Mouse (Mus musculus) heart, embryonic 10.5 days (tissue): ENCODE results near the gene Mt2. TPM values are rescaled to one million over a fixed set of nuclear protein-coding genes. Genes with fewer than 3 reads are reported as not detected.

ENCODE experiments used
- DNase-seq: peaks from one replicate; pipeline ENCODE4 v3.0.0-alpha.2; 2017; ENCODE audit warnings: low spot score
- H3K27ac ChIP-seq: fragments of 300-500 bp; sonication (generic); 2 replicates; pipeline ENCODE4 v1.5.1; 2016; ENCODE audit warnings: mild to moderate bottlenecking
- H3K27me3 ChIP-seq: fragments of 300-500 bp; sonication (generic); 2 replicates; pipeline ENCODE4 v1.6.1; 2016; ENCODE audit warnings: mild to moderate bottlenecking; ENCODE audit not compliant: poor library complexity, insufficient read depth, severe bottlenecking
- H3K36me3 ChIP-seq: fragments of 300-500 bp; sonication (generic); 2 replicates; pipeline ENCODE4 v1.6.1; 2016; ENCODE audit warnings: mild to moderate bottlenecking, moderate library complexity
- H3K4me1 ChIP-seq: fragments of 300-500 bp; sonication (generic); 2 replicates; pipeline ENCODE4 v1.6.1; 2016; ENCODE audit warnings: mild to moderate bottlenecking
- H3K4me3 ChIP-seq: fragments of 300-500 bp; sonication (generic); 2 replicates; pipeline ENCODE4 v1.5.1; 2016; ENCODE audit warnings: mild to moderate bottlenecking, moderate library complexity
- H3K9me3 ChIP-seq: fragments of 300-500 bp; sonication (generic); 2 replicates; pipeline ENCODE4 v1.6.1; 2016; ENCODE audit warnings: mild to moderate bottlenecking, moderate library complexity
- WGBS: fragments of 180-500 bp; shearing (Covaris S2); methylation state at CpG from one replicate; pipeline ENCODE4 v1.1.7; 2016; 5-methylcytosine and 5-hydroxymethylcytosine counted together
- polyA plus RNA-seq: library from polyadenylated mRNA; unstranded; fragments of >200 nt; fragmentation: Nextera tagmentation; extraction: Ambion mirVana; gene quantifications from 2 replicates; pipeline ENCODE4 v1.2.1, GENCODE M21; 2016

The Mt2 gene
- polyA plus RNA-seq, 1 experiment from 2014 or later = 113 TPM

DNA sequence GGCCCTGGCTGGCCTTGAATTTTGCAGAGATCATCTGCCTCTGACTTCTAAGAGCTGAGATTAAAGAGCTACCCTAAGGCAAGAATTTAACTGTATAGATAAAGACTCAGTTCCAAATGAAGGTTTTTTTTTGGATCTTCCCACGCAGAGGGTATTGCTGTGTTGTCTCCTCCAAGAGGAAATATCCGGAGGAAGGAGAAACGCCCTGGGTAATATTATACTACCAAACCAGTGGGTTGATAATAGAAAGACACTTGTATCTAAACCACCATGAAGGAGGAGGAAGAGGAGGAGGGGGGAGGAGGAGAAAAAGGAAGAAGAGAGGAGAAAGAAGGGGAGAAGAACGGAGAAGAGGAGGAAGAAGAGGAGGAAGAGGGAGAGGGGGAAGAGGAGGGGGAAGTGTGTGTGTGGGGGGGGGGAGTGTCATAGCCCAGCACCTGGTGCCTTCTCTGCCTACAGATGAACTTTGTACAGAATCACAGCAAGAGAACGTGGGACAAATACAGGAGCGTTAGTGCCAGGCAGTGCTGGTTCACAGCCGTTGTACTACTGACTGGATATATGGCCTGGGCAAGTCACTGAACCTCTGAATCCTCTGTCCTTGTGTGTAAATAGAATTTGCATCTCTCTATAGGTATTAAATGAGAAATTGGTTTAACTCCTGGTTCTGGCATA is 5.4 kb downstream of the Mt2 start:
- Histone ChIP-seq H3K36me3 (no peaks in the 10 kb centered on the region), H3K27ac (no peak overlapping the region), H3K9me3 (no peaks in the 10 kb centered on the region), H3K4me3 (no peak overlapping the region), H3K27me3 (peaks cover 99% of the 10 kb centered on the region), H3K4me1 (peaks cover 24% of the 10 kb centered on the region)
- 64% methylated on average over 7 of the region's 7 CpGs for WGBS
- no peak for DNase-seq

DNA sequence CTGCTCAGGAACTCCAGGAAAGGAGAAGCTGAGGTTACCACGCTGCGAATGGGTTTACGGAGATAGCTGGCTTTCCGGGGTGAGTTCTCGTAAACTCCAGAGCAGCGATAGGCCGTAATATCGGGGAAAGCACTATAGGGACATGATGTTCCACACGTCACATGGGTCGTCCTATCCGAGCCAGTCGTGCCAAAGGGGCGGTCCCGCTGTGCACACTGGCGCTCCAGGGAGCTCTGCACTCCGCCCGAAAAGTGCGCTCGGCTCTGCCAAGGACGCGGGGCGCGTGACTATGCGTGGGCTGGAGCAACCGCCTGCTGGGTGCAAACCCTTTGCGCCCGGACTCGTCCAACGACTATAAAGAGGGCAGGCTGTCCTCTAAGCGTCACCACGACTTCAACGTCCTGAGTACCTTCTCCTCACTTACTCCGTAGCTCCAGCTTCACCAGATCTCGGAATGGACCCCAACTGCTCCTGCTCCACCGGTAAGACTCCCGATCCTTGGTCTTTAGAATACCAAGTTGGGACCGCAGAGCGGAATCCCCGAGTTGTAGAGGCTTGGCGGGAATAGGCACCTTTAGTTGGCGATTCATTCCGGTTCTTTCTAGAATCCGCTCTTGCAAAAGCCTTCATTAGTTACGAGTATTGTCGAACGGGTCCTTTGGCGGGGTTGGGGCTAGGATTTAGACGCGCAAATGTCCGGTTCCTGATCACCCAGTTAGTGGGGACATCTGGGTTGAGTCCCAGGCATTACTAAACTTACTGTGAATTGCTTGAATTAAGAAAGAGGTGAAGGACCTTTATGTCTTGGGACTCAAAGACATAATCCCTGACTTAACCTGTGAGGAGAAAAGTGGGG is 6.6 kb downstream of the Mt2 start, which contains the start of gene Mt1:
Gene Mt1, plus strand, starts transcription at position 226 of the 856 bp plus-strand sequence.
- under 1% methylated on average over 50 of the region's 50 CpGs for WGBS
- no peaks in the 10 kb centered on the region for H3K36me3 ChIP-seq
- H3K27ac ChIP-seq = peak within 1 kb of the TSS; percentile 83

DNA sequence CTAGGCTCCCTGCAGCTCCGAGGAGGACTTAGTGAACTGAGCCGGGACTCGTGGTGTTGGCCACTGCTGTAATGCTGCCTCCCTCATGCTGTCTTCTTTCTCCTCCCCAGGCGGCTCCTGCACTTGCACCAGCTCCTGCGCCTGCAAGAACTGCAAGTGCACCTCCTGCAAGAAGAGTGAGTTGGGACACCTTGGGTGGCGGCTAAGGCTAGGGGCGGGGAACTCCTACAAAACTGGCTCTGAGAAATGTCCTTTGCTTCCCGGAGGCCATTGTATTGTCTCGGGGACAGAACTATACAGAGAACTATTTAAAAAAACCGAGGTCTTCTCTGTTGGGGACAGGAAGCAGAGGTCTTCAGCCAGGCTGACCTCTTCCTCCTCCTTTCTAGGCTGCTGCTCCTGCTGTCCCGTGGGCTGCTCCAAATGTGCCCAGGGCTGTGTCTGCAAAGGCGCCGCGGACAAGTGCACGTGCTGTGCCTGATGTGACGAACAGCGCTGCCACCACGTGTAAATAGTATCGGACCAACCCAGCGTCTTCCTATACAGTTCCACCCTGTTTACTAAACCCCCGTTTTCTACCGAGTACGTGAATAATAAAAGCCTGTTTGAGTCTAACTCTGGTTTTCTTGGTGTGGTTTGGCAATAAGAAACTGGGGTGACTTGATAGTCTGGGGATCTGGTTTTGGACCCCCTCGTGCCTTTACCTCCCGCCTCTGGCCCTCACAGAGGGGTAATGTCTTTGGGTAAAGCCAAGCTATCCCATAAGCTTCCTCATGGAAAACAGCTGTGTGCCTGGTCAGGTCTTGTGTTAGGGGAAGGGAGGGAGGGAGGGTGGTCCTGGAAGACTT is 7.5 kb downstream of the Mt2 start:
- no peak for DNase-seq
- Histone ChIP-seq H3K4me1 (peaks cover 36% of the 10 kb centered on the region), H3K36me3 (no peaks in the 10 kb centered on the region), H3K27ac (peak overlapping the region; percentile 83; the same call in 1 of the 2 replicates), H3K27me3 (peaks cover 99% of the 10 kb centered on the region), H3K4me3 (peak overlapping the region; percentile 68), H3K9me3 (no peaks in the 10 kb centered on the region)
- WGBS = 6% methylated on average over 25 of the region's 25 CpGs

More for the DNA sequence above, 6.6 kb downstream of the Mt2 start, which contains the start of gene Mt1:
- Histone ChIP-seq H3K4me3 (peak within 1 kb of the TSS; percentile 68), H3K4me1 (peaks cover 30% of the 10 kb centered on the region), H3K9me3 (no peaks in the 10 kb centered on the region), H3K27me3 (peaks cover 99% of the 10 kb centered on the region)
- DNase-seq = peak; percentile 99

DNA sequence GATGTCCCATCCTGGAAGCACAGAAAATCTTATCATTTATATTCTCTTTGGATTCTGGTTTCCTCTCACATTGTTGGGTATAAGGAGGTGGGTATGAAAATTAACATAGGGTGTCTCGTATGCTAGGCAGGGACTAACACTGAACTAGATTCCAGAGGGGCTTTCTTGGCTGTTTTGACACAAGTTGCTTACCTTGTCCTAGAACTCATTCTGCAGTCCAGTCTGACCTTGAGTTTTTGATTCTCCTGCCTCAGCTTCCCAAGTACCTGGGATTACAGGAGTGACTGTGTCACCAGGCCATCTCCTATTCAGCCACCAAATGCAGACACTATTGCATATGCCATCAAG is 8.1 kb downstream of the Mt2 start:
- no peaks in the 10 kb centered on the region for H3K9me3 ChIP-seq
- peaks cover 98% of the 10 kb centered on the region for H3K27me3 ChIP-seq
- peaks cover 36% of the 10 kb centered on the region for H3K4me1 ChIP-seq
- H3K4me3 ChIP-seq = peak overlapping the region; percentile 68; the same call in 1 of the 2 replicates
- H3K27ac ChIP-seq = 0 out of 2 replicates have a peak overlapping the region, but pooled peaks have one; percentile 83
- DNase-seq = no peak
- no peaks in the 10 kb centered on the region for H3K36me3 ChIP-seq
- 73% methylated on average over 1 of the region's 1 CpGs for WGBS

DNA sequence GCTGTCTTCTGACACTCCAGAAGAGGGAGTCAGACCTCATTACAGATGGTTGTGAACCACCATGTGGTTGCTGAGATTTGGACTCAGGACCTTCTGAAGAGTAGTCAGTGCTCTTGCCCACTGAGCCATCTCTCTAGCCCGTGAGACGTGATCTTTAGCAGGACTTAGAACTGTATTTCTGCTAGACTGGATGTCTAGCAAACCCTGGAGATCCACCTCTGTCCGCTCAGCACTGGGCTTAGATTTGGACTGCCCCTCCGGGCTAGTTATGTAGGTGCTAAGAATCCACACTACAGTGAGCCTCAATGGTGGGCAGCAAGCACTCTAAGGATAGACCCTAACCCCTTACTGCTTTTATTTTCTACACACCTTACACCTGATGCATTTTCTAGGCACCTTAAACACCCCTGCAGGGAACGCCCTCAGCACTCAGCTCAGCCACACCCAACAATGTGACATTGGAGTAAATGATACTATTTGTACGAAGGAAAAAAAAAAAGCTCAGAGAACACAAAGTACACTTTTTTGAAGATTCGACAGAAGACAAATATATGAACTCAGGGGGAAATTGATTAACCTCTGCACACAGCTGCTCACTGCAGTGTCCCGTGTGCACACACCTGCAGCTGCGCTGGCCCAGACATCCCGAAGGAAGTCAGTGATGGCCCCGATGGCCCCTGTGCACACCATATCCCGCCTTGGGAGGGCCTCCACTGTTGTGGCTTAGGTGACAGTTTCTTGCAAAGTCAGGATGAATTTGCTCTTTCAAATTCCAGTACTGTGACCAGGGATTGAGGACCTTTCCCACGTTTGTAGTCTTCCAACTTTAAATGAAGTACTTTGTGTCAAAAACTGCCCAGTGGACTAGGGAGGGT is 9.8 kb downstream of the Mt2 start:
- H3K4me1 ChIP-seq = peaks cover 49% of the 10 kb centered on the region
- H3K27me3 ChIP-seq = peaks cover 98% of the 10 kb centered on the region
- peak overlapping the region; percentile 48 for H3K4me3 ChIP-seq
- peak overlapping the region; percentile 72; the same call in 1 of the 2 replicates for H3K27ac ChIP-seq
- DNase-seq = no peak
- H3K36me3 ChIP-seq = no peaks in the 10 kb centered on the region
- WGBS = 68% methylated on average over 13 of the region's 13 CpGs
- H3K9me3 ChIP-seq = no peaks in the 10 kb centered on the region

DNA sequence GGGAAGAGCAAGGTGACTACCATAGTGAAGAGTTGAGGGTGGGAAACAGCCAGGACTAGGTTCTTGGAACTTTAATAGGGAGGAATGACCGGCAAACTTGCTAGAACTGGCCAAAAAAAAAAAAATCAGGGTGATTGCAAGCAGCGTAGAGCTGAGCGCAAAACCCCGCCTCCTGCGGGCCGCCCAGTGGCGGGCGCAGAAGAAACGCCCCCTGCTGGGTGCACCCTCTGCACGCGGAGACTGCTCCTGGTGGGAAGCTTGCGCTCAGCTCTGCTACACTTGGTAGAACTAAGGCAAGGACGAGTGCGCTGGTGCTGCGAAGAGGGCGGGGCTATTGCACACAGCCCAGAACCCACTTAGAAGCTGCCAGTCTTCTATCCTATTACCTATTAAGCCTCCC is 10.7 kb downstream of the Mt2 start:
- H3K4me3 ChIP-seq = peak overlapping the region; percentile 48
- peak; percentile 96 for DNase-seq
- H3K9me3 ChIP-seq = no peaks in the 10 kb centered on the region
- H3K36me3 ChIP-seq = no peaks in the 10 kb centered on the region
- H3K27me3 ChIP-seq = peaks cover 98% of the 10 kb centered on the region
- 1% methylated on average over 16 of the region's 16 CpGs for whole genome bisulfite sequencing
- H3K27ac ChIP-seq = peak overlapping the region; percentile 72
- H3K4me1 ChIP-seq = peaks cover 54% of the 10 kb centered on the region

DNA sequence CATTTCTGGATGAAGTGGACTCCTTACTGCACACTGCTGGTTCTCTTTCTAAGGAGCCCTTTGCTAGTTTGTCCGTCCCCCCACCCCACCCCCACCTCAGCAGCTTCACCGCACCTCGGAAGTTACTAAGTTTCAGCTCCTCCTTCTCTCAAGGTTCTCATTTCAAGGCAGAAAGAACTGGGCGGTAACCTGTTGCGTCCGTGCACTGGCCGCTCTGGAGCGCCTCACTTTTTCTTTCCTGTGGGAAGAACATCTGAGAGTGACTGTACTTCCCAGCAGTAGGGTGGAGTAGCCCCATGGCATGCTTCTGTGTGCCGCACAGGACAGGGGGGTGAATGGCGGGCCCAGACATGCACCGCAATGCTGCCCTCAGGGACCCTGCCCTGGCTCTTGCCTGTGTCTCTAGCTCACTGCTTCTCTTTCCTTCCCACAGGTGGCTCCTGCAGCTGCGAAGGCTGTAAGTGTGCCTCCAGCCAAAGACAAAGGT is 11.9 kb downstream of the Mt2 start:
- DNase-seq = no peak
- H3K4me1 ChIP-seq = peaks cover 51% of the 10 kb centered on the region
- no peaks in the 10 kb centered on the region for H3K36me3 ChIP-seq
- WGBS = 20% methylated on average over 12 of the region's 12 CpGs
- H3K4me3 ChIP-seq = no peak overlapping the region; the same call in 1 of the 2 replicates
- no peaks in the 10 kb centered on the region for H3K9me3 ChIP-seq
- peak overlapping the region; percentile 49; the same call in 1 of the 2 replicates for H3K27ac ChIP-seq
- peaks cover 90% of the 10 kb centered on the region for H3K27me3 ChIP-seq

DNA sequence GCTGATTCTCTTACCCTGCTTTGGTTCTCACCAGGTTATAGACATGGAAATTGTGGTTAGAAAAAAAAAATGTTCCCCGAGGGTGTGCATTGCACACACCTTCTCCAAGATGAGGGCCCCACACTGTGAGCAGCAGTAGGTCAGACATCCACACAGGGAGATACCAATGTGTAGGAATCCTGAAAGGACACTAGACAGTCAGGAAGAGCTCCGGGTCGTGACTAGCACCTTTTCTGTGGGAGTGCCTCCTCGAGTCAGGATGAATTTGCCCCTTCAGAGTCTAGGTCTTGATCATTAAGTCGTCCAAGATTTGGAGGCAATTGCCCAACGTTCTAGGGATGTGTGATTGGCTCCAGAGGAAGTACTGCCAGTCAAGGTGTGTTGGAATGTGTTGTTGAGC is 13.3 kb downstream of the Mt2 start:
- Histone ChIP-seq H3K4me1 (peaks cover 47% of the 10 kb centered on the region), H3K9me3 (no peaks in the 10 kb centered on the region), H3K27ac (peak overlapping the region; percentile 75; the same call in 1 of the 2 replicates), H3K27me3 (peaks cover 76% of the 10 kb centered on the region), H3K4me3 (no peak overlapping the region), H3K36me3 (no peaks in the 10 kb centered on the region)
- WGBS = 54% methylated on average over 6 of the region's 6 CpGs
- DNase-seq = no peak

DNA sequence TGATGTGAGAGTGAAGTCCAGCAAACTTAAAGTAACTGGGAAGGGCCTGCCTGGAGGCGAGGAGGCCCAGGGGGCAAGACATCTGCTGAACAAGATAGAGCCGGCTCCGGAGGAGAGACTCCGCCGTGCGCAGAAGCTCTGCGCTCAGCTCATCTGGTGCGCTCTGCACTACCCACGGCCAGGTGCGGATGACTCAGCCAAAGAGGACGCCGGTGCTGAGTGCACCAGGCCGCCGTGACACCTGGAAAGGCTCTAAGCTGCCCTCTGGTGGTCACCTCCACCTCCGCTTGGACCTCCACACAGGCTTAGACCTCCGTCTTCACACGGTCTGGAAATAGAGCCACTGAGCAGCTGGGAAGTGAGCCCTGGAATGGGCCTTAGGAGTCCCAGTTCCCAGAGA is 14.1 kb downstream of the Mt2 start:
- peaks cover 54% of the 10 kb centered on the region for H3K4me1 ChIP-seq
- peak; percentile 95 for DNase-seq
- no peaks in the 10 kb centered on the region for H3K9me3 ChIP-seq
- peak overlapping the region; percentile 45 for H3K4me3 ChIP-seq
- H3K27ac ChIP-seq = peak overlapping the region; percentile 75; the same call in 1 of the 2 replicates
- H3K36me3 ChIP-seq = no peaks in the 10 kb centered on the region
- 4% methylated on average over 17 of the region's 17 CpGs for WGBS
- peaks cover 69% of the 10 kb centered on the region for H3K27me3 ChIP-seq

DNA sequence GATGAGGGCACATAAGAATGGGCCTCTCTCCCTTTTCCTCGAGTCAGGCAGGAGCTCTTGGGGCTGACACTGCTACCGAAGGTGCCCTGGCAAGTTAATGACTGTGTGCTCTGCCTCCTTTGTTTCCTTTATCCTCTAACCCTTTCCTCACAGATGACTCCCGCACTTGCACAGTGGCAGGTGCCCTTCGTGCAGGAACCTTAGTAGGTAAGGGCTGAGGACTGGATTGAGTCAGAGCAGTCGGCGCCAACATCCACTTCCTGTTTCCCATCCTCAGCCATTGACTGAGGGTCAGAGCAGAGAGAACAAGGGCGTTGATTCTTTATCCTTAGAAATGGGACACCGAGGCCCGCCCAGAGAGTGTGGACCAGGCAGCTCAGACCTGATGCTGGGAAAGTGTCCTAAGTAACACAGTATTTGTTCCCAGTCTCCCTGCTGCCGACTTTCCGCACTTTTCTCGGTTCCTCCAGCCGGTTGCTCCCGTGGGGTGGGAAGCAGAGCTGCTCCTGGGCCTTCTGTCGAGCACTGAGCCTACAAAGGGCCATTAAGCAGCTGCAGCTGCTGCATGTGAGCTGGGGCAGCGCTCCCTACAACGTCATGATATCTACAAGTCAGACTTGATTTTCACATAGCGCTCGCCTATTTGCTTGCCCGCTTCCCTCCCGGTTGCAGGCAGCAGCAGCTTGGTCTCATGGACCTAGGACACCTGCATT is 15.0 kb downstream of the Mt2 start:
- peaks cover 54% of the 10 kb centered on the region for H3K4me1 ChIP-seq
- no peaks in the 10 kb centered on the region for H3K9me3 ChIP-seq
- peak overlapping the region; percentile 45; the same call in 1 of the 2 replicates for H3K4me3 ChIP-seq
- no peaks in the 10 kb centered on the region for H3K36me3 ChIP-seq
- peaks cover 60% of the 10 kb centered on the region for H3K27me3 ChIP-seq
- peak overlapping the region; percentile 75 for H3K27ac ChIP-seq
- WGBS = 34% methylated on average over 21 of the region's 21 CpGs
- no peak for DNase-seq

DNA sequence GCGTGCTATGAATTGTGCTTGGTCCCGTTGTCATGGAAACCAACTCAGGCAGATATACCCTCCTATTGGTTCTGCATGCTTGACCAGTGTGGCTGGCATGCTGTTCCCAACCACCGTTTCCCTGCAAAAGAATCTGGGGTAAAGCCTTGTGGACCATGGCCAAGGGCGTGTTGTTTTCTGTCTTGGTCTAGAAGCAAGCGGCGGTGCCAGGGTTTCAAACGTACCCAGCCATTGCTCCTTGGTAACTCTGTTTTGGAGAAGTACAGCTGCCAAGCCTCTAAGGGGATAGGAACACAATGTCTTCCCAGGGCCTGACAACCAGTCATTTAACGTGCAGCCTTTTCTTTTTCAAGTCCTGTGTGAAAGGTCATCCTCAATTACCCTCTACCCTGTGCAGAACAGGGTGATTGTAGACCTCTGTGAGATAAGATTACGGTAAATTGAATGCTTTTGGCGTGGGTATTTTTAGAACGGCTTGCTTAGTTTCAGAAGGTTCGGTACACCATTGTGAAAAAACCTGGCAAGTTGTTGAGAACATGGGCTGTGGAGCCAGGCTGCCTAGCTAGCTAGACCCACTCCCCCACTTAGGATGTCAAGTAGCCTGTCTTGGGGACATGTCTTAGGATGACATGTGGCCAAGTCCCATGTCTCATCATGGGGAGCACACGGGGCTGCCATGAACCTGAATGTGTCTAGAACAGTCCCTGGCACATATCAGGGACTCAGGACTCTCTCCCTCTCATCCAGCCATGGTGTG is 17.0 kb downstream of the Mt2 start:
- DNase-seq = no peak
- Histone ChIP-seq H3K36me3 (no peaks in the 10 kb centered on the region), H3K4me3 (no peak overlapping the region), H3K9me3 (no peaks in the 10 kb centered on the region), H3K27ac (no peak overlapping the region), H3K27me3 (peaks cover 40% of the 10 kb centered on the region), H3K4me1 (peaks cover 38% of the 10 kb centered on the region)
- 50% methylated on average over 13 of the region's 13 CpGs for WGBS
